Mouse (Mus musculus): ENCODE measurements around the gene Uvrag. TPM values are rescaled to one million over a fixed set of nuclear protein-coding genes. Genes with fewer than 3 reads are reported as not detected.

The Uvrag gene
- polyA plus RNA-seq, 1 experiment from 2014 or later = 15.6 TPM

DNA sequence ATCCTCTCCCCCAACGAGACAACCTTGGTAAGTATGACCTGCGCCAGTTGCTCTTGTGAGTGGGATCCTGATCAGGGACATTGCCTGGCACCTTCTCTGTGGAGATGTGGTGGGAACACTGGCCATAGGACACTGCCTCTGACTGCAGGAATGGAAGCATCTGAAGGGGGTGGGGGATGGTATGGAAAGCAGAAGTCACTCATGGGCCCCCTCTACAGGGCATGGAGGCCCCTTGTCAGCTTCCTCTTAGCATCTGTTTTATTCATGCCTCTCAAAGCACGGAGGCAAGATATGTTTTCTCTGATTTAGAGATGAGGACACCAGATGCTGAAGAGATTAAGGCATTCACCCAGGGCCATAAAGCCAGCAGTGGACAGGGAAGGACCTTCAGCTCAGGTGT, 271.9 kb downstream of the Uvrag start:
- H3K27me3 ChIP-seq (replicated peaks) = no peaks in the 10 kb centered on the region; the same call in 1 of the 2 replicates
- H3K27ac ChIP-seq (replicated peaks) = no peak overlapping the region
- H3K4me1 ChIP-seq = peaks cover 22% of the 10 kb centered on the region
- 66% methylated on average over 3 of the region's 3 CpGs for WGBS
- no peaks in the 10 kb centered on the region for H3K9me3 ChIP-seq (replicated peaks)
- no peaks in the 10 kb centered on the region for H3K36me3 ChIP-seq
- no peak overlapping the region for H3K4me2 ChIP-seq
- H3K9ac ChIP-seq (replicated peaks) = no peak overlapping the region
- ATAC-seq (ENCODE audit: low FRiP score) = no peak
- H3K4me3 ChIP-seq (replicated peaks) = no peak overlapping the region

DNA sequence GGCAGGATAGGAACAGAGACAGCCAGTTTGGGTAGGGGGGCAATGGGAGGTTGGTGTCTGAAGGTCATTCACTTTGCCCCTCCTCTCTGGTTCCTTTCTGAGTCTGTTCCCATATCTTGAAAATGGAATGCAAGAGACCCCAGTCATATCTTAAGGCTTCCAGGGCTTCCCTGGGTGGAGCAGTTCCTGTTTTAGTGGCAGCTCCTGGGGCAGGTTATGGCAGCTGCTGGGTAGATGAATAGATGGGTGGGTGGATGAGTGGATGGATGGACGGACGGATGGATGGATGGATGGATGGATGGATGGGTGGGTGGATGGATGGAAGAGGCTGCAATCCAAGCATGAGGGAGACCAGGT, 273.2 kb downstream of the Uvrag start:
- ATAC-seq (ENCODE audit: low FRiP score) = no peak
- H3K4me3 ChIP-seq (replicated peaks) = no peak overlapping the region
- H3K27me3 ChIP-seq (replicated peaks) = no peaks in the 10 kb centered on the region; the same call in 1 of the 2 replicates
- no peak overlapping the region for H3K9ac ChIP-seq (replicated peaks)
- H3K4me1 ChIP-seq = peaks cover 22% of the 10 kb centered on the region
- no peak overlapping the region for H3K4me2 ChIP-seq
- H3K9me3 ChIP-seq (replicated peaks) = no peaks in the 10 kb centered on the region
- H3K27ac ChIP-seq (replicated peaks) = no peak overlapping the region
- 76% methylated on average over 2 of the region's 2 CpGs for WGBS
- no peaks in the 10 kb centered on the region for H3K36me3 ChIP-seq

DNA sequence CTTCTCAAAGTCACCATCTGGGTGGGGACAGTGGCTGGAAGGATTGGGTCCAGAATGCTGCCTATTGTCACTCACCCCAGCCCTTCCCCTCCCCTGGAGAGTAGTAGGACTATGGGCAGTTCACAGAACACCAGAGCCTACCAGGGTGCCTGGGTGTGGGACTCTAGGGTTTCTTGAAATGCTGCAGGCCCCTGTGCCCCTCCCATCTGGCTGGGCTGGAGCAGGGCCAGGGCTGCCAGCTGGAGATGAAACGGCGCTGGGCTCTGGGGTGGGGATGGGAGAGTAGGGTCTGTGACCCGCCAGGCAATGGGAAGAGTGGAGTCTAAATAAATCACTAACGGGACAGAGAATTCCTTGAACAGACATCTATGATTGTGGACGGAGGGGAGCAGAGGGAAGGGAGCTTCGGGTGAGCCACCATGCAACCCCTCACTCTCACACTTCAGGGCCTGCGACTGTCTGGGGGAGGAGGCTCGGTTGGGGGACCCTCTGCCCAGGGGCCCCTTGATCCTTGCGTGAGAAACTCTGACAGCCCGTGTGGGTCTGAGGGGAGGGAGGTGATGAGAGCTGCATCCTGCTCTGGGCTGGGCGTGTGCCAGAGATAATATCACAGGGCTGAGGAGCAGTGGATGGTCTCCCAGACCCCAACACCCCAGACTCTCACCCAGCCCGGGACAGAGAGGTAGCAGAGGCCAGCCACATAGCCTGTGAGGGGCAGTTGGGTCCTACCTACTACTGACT, 273.7 kb downstream of the Uvrag start:
- H3K4me3 ChIP-seq (replicated peaks) = no peak overlapping the region
- no peaks in the 10 kb centered on the region for H3K9me3 ChIP-seq (replicated peaks)
- no peak for ATAC-seq (ENCODE audit: low FRiP score)
- 20% methylated on average over 12 of the region's 12 CpGs for WGBS
- no peak overlapping the region for H3K4me2 ChIP-seq
- no peaks in the 10 kb centered on the region for H3K36me3 ChIP-seq
- H3K4me1 ChIP-seq = peaks cover 22% of the 10 kb centered on the region
- no peak overlapping the region for H3K9ac ChIP-seq (replicated peaks)
- H3K27ac ChIP-seq (replicated peaks) = no peak overlapping the region
- no peaks in the 10 kb centered on the region; the same call in 1 of the 2 replicates for H3K27me3 ChIP-seq (replicated peaks)

DNA sequence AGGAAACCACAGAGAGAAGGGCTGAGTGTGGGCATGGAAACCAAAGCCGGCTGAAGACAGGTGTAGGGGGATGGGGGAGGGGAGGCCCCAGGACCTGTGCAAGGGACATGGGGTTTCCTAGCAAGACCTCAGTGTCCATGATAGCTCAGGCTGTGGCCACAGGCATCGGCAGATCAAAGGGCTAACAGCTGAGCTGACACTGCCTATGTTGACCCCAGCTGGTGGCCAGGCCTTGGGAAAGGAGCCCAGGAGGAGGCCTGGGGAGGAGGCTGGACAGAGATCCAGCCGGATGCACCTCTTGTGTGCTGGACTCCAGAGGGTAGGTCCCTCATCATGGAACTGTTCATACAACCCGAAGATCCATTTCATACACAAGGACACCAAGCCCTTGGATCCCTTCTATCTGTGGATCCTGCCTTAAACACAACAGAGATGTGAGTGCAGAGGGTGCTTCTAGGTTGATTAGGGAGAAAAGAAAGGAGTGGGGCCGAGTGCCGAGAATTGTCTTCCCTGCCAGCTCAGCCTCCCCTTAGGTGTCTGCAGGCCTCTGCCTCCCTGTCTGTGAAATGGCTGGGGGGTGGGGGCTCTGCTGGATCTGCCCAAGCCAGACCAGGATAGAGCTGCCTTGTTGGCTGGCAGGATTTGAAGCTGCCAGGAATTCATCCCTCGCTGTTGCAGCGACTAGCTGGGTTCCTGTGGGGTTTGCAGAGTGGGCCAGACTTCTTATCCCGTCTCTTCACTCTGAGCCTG, 276.8 kb downstream of the Uvrag start:
- Histone ChIP-seq H3K4me3 (replicated peaks) (no peak overlapping the region), H3K4me1 (peaks cover 15% of the 10 kb centered on the region), H3K9ac (replicated peaks) (no peak overlapping the region), H3K27ac (replicated peaks) (no peak overlapping the region), H3K4me2 (no peak overlapping the region), H3K9me3 (replicated peaks) (no peaks in the 10 kb centered on the region), H3K27me3 (replicated peaks) (no peaks in the 10 kb centered on the region), H3K36me3 (no peaks in the 10 kb centered on the region)
- WGBS = 54% methylated on average over 9 of the region's 9 CpGs
- ATAC-seq (ENCODE audit: low FRiP score) = no peak

DNA sequence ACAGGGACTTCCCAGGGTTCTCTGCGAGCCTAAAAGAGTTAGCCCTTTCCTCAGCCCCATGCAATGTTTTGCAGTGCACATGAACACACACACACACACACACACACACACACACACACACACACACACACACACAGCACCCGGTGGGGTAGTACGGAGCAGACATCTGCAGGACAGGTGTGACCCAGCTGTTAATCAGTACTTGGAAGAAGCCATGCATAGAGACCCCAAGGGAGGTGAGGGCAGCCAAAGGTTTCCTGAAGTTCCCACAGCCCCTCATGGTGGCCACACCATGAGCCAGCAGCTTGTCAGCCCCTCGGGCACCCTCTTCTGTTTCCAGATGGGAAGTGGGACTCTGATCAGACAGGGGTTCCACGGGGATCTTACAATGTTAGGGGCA, 277.9 kb downstream of the Uvrag start:
- Histone ChIP-seq H3K9ac (replicated peaks) (no peak overlapping the region), H3K4me3 (replicated peaks) (no peak overlapping the region)
- 78% methylated on average over 5 of the region's 5 CpGs for WGBS

DNA sequence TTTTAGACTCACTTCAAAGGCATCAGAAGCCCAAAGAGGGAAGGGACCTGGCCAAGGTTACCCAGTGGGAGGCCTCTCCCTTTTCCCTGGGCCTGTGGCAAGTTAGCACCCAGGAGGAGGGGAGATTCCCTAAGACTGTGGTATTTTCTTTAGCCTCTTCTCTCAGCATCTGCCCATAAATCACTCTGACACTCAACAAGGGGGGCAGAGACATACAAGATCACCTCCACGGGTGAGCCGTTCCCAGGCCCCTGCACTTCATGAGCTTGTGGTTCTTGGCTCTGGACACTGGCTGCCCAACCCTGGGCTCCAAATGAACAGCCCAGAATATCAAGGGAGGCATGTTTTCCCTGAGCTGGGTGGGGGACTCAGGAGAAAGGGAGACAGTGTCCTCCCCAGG, 279.9 kb downstream of the Uvrag start:
- Histone ChIP-seq H3K4me3 (replicated peaks) (no peak overlapping the region), H3K4me1 (peaks cover 3% of the 10 kb centered on the region; the same call in 1 of the 2 replicates), H3K27me3 (replicated peaks) (no peaks in the 10 kb centered on the region), H3K9ac (replicated peaks) (no peak overlapping the region), H3K27ac (replicated peaks) (no peak overlapping the region), H3K9me3 (replicated peaks) (no peaks in the 10 kb centered on the region), H3K36me3 (no peaks in the 10 kb centered on the region), H3K4me2 (no peak overlapping the region)
- ATAC-seq (ENCODE audit: low FRiP score) = no peak
- 8% methylated on average over 2 of the region's 2 CpGs for WGBS

More for the DNA sequence above, 277.9 kb downstream of the Uvrag start:
- H3K9me3 ChIP-seq (replicated peaks) = no peaks in the 10 kb centered on the region
- ATAC-seq (ENCODE audit: low FRiP score) = no peak
- no peak overlapping the region for H3K27ac ChIP-seq (replicated peaks)
- H3K27me3 ChIP-seq (replicated peaks) = no peaks in the 10 kb centered on the region
- H3K4me1 ChIP-seq = peaks cover 15% of the 10 kb centered on the region
- no peaks in the 10 kb centered on the region for H3K36me3 ChIP-seq
- no peak overlapping the region for H3K4me2 ChIP-seq

DNA sequence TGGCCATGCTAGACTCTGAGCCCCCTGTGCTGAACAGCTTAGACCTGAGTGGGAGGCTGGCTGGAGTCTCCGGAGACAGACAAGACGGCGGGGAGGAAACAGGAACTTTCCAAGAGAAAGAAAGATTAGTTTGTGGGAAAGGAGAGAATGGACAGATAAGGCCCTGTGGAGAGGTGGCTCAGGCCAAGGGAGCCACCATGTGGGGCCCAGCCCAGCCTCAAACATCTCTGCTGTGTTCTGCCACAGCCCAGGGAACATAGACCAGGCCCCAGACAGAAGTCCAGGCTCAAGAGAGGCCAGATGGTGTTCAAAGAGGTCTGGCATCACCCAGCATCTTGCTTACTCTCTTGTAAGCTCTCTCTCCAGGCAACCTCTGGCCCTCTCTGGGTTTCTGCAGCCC, 283.8 kb downstream of the Uvrag start:
- H3K27me3 ChIP-seq (replicated peaks) = no peaks in the 10 kb centered on the region
- no peak for ATAC-seq (ENCODE audit: low FRiP score)
- no peak overlapping the region for H3K27ac ChIP-seq (replicated peaks)
- H3K36me3 ChIP-seq = no peaks in the 10 kb centered on the region
- no peak overlapping the region for H3K9ac ChIP-seq (replicated peaks)
- H3K4me2 ChIP-seq = no peak overlapping the region
- H3K4me3 ChIP-seq (replicated peaks) = no peak overlapping the region
- no peaks in the 10 kb centered on the region for H3K9me3 ChIP-seq (replicated peaks)
- no peaks in the 10 kb centered on the region for H3K4me1 ChIP-seq
- WGBS = 82% methylated on average over 3 of the region's 3 CpGs

DNA sequence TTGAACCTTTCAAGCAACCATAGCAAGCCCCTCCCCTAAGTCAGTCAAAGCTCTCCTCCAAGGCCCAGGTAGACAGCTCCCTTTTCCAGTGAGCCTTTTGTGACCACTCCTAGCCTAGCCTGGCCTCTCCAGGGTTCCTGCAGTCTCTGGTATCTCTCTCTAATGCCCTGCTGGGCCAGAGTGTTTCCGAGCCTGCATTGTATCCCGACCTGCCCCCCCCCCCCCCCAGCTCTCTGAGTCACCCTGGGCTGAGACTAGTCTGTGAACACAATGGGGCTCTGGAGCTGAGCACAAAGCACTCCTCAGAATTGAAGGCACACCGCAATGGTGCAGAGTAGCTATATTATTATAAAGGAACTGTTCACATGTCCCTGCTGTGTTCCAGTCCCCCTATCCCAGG, 284.8 kb downstream of the Uvrag start:
- H3K27ac ChIP-seq (replicated peaks) = no peak overlapping the region
- no peak for ATAC-seq (ENCODE audit: low FRiP score)
- no peaks in the 10 kb centered on the region for H3K9me3 ChIP-seq (replicated peaks)
- no peak overlapping the region for H3K9ac ChIP-seq (replicated peaks)
- H3K27me3 ChIP-seq (replicated peaks) = no peaks in the 10 kb centered on the region
- no peak overlapping the region for H3K4me3 ChIP-seq (replicated peaks)
- WGBS = 17% methylated on average over 3 of the region's 3 CpGs
- no peak overlapping the region for H3K4me2 ChIP-seq
- peaks cover 8% of the 10 kb centered on the region; the same call in 1 of the 2 replicates for H3K4me1 ChIP-seq
- H3K36me3 ChIP-seq = no peaks in the 10 kb centered on the region

DNA sequence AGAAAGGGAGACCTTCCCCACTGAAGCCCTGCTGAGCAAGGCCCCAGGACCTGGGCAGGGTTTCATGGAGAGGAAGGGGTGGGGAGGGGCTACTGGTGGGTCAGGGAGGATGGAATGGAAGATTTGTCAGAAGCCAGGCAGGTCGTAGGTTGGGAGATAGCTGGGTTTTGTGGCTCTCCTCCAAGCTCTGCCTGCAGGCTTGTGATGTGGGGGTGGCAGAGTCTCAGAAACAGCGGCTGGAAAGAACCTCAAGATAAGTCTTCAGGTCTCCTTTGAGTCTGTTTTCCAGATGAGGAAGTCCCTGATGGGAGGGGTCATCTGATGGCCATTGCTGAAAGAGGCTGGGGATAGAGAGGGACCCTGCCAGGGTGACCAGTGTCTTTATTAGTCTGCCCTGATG, 285.6 kb downstream of the Uvrag start:
- Histone ChIP-seq H3K27me3 (replicated peaks) (no peaks in the 10 kb centered on the region), H3K27ac (replicated peaks) (no peak overlapping the region), H3K9me3 (replicated peaks) (no peaks in the 10 kb centered on the region), H3K4me3 (replicated peaks) (no peak overlapping the region), H3K9ac (replicated peaks) (no peak overlapping the region), H3K36me3 (no peaks in the 10 kb centered on the region), H3K4me1 (peaks cover 8% of the 10 kb centered on the region; the same call in 1 of the 2 replicates), H3K4me2 (no peak overlapping the region)
- no peak for ATAC-seq (ENCODE audit: low FRiP score)
- WGBS = 76% methylated on average over 2 of the region's 2 CpGs

DNA sequence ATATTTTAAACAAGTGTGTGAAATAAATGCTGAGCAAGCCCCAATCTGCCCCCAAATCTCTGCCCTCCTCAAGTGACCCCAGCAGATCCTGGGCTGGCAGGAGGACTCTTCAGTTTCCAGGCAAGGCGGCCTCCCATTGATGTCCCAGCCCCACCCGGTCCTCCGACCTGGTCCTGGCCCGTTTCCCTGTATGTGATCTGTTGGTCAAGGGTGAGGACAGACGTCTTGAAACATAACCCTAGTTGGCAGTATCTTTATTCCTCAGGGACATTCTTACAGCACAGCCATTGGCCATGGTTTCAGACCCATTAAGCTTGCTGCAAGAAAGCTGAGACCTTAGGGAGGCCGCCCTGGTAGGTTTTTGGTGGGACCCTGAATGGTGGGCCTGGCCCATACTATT, 287.1 kb downstream of the Uvrag start:
- Histone ChIP-seq H3K9ac (replicated peaks) (no peak overlapping the region), H3K27me3 (replicated peaks) (no peaks in the 10 kb centered on the region), H3K4me3 (replicated peaks) (no peak overlapping the region), H3K9me3 (replicated peaks) (no peaks in the 10 kb centered on the region), H3K36me3 (no peaks in the 10 kb centered on the region), H3K4me2 (no peak overlapping the region), H3K4me1 (peaks cover 8% of the 10 kb centered on the region; the same call in 1 of the 2 replicates), H3K27ac (replicated peaks) (no peak overlapping the region)
- no peak for ATAC-seq (ENCODE audit: low FRiP score)
- 93% methylated on average over 6 of the region's 6 CpGs for WGBS

DNA sequence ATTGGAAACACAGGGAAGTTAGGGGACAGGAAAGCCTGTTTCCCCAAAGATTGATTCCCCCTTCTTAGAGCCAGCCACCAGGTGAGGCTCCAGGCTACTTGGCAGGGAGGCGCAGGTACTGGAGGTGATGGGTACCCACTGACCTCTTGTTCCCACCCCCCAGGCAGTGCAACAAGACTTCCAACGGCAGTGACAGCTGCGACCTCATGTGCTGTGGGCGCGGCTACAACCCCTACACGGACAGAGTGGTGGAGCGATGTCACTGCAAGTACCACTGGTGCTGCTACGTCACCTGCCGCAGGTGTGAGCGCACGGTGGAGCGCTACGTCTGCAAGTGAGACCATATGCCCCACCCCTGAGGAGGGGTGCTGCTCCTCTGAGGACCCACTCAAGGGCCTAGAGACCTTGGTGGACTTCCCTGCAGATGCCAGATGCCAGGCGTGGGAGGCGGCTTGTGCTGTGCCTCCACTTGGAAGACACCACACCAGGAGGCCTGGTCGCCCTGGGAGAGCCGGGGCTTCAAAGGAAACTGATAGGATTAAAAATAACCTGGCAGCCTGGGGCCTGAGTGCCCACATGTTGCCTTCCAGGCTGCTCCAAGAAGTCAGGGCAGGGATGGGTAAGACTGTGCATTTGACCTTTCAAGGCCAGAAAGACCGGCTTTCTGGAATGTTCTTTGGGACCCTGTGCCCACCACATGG, 287.8 kb downstream of the Uvrag start:
- Histone ChIP-seq H3K9me3 (replicated peaks) (no peaks in the 10 kb centered on the region), H3K4me2 (no peak overlapping the region), H3K9ac (replicated peaks) (no peak overlapping the region), H3K36me3 (no peaks in the 10 kb centered on the region), H3K4me3 (replicated peaks) (no peak overlapping the region), H3K27ac (replicated peaks) (no peak overlapping the region), H3K4me1 (peaks cover 8% of the 10 kb centered on the region; the same call in 1 of the 2 replicates), H3K27me3 (replicated peaks) (no peaks in the 10 kb centered on the region)
- ATAC-seq (ENCODE audit: low FRiP score) = no peak
- WGBS = 87% methylated on average over 18 of the region's 18 CpGs

Measured in neural tube, embryonic 15.5 days (tissue).